Mouse (Mus musculus) brain, adult 2 months (tissue): Measurements from ENCODE around the gene BC048679.
A peak's percentile ranks its signal among the peaks of the same experiment; 100 is the strongest.

Source experiments
- DNase-seq: peaks from one replicate; pipeline ENCODE4 v3.0.0; 2011; ENCODE audit warnings: low read depth, low spot score

The BC048679 gene

GRCm38 (mm10) chr7:81476833-81477232 is 21.2 kb downstream of the BC048679 start:
- no peak for DNase-seq

- peak; percentile 79 for DNase-seq
Measured at GRCm38 (mm10) chr7:81475221-81475620, 22.9 kb downstream of the BC048679 start.

- DNase-seq: peak; percentile 71
Measured at GRCm38 (mm10) chr7:81464906-81465450, 33.1 kb downstream of the BC048679 start.

DNA sequence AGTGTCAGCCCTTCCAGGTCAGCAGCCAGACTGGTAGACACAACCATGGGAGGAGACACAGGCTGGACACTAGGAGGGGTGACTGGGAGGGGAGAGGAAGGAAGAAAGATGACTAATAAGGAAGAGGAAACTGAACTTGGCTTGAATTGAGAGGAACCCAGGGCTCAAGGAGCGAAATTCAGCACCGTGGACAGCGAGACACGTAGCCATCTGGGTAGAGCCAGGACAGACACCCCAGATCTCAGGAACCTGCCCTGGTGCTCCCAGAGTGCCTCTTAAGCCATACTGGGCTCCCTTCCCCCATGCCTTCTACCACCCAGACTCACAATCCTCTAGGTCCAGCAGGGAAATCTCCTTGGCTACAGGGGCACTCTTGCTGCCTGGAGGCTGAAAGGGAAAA is 34.0 kb downstream of the BC048679 start:
- DNase-seq: no peak

DNA sequence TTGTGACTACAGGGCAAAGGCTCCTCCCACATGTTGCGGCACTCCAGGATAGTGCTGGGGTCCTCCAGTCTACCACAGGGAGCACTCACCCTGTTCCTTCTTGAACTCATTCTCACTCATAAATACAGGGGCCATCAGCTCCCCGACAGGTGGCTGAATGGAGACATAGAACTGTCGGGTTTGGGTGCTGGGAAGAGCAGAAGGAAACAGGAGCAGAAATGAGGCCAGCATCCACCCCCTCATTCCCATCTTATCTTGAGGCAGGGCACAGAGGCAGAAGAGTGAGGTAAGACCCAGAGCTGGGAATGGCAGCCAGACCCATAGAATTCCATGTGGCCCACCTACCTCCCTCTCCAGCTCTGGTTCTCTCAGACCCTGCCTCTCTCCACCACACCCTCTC is 35.3 kb downstream of the BC048679 start:
- DNase-seq: peak; percentile 53

DNA sequence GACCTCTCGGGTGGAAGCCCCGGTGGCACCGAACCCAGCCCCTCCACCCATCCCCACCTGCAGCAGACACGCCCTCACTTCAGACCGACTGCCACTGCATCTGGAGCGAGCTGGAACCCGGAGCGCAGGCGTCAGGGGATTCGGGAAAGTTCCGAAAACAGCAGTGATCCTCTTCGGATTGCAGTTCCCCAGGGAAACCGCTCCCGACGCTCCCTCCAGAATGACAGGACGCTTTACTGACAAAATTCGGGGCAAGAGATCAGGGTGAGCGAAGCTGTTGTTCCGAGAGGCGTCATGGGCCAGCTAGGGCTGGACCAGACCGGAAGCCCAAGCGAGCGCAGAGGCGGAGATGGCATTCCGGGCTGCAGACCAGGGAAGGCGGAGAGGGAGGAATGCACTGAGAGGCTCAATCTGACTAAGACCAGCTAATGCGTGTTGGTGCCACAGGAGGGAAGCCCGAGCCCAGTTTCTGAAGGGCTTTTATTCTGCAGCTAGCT is 42.9 kb downstream of the BC048679 start, which contains the start of gene Cpeb1:
TSS of gene Cpeb1 (minus strand) at position 311 of the 497 bp plus-strand sequence.
- peak; percentile 90 for DNase-seq

- peak; percentile 75 for DNase-seq
Measured at GRCm38 (mm10) chr7:81454331-81455039, 43.6 kb downstream of the BC048679 start.

GRCm38 (mm10) chr7:81453443-81454274 is 44.4 kb downstream of the BC048679 start:
- DNase-seq: peak; percentile 50

DNA sequence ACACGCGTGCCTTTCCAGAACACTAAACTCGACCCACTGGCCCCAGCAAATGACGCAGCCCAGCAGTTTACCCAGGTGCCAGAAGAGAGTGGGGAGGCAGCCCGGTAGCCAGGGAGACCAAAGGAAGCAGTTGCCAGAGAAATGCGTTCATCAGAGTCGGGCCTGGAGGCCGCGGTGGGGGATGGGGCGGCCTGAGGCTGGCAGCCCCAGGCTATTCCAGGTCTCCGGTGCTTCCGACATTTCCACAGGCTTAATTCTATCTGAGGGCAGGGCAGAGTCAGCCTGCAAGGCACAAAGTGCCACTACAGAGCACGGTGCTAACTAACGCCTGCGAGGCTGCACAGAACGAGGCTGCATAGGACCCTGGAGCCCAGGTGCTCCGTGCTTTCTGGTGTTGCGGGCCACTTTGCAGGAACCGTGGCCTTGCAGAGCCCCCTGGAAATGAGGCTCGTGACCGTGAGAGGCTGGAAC is 45.1 kb downstream of the BC048679 start:
- DNase-seq: peak; percentile 58
